Mouse (Mus musculus) ES-E14 (cell line): ENCODE data around the gene Pgam5.

ENCODE experiments used
- HCFC1 ChIP-seq: IDR thresholded peaks from 2 replicates; pipeline ENCODE4 v1.6.1; 2012; ENCODE audit warnings: low read length, inconsistent platforms, borderline replicate concordance; ENCODE audit not compliant: insufficient read depth
- MAFK ChIP-seq: IDR thresholded peaks from 2 replicates; pipeline ENCODE4 v1.6.1; 2014; ENCODE audit warnings: mild to moderate bottlenecking, low read depth, low read length, inconsistent platforms; ENCODE audit not compliant: insufficient read depth
- ZC3H11A ChIP-seq: IDR thresholded peaks from 2 replicates; pipeline ENCODE4 v1.6.1; 2012; ENCODE audit warnings: low read depth, mild to moderate bottlenecking, inconsistent platforms, low read length, borderline replicate concordance
- ZNF384 ChIP-seq: IDR thresholded peaks from 2 replicates; pipeline ENCODE4 v1.6.1; 2012; ENCODE audit warnings: low read depth, low read length, inconsistent platforms

DNA sequence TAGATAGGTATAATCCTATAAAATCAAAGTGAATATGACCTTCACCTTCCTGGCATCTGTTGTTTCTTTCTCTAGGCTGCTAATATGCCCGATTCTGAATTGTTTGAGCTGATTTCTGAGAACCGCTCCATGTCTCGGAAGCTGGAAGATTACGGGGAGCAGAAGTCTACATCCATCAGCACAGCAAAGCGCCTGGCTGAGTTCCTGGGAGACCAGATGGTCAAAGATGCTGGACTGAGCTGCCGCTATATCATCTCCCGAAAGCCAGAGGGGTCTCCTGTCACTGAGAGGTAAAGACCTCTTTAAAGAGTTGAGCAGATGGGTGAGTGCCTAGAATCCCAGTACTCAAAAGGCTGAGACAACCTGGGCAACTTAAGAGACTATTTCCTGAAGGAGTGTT is 39.1 kb upstream of the Pgam5 start:
- no peak for TF ChIP-seq MAFK
- TF ChIP-seq ZNF384, result no peak
- TF ChIP-seq ZC3H11A, result no peak
- no peak for TF ChIP-seq HCFC1
